Mouse (Mus musculus) cerebellum, adult 18-20 months (tissue): ENCODE data around the gene Ddx54.
A peak's percentile ranks its signal among the peaks of the same experiment; 100 is the strongest.

Experiments
- DNase-seq, 2 experiments: peaks; one replicate each; pipeline ENCODE4 v3.0.0; 2021

Gene Ddx54

DNA sequence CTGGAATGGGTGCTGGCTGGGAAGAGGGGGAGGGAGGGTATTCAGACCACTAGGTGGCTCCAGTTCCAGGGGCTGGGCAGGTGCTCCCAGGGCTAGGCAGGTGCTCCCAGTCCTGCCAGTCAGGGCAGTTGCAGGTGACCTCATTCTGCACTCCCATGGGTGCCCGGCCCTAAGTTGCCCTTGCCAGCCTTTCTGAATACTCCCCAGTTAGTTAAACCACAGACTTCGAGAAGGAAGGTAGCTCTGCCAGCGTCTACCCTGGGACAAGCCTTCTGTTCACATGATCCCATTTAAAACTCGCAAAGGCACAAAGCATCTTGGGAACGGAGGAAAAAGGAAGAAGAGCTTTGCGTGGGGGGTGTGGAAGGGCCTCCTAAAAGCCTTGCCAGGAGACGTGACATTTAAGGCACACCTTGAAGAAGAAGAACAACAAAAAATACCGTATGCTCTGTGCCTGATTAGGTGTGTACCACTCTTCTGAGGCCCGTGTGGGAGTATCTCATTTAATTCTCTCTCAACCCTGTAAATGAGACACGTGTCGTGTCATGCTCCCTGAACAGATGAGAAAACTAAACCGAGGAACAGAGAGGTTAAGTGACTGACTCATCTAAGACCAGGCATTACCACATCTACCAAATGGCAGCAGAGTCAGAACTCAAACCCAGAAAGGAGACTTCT, 35.4 kb downstream of the Ddx54 start:
- peak in 1 of 2 experiments; percentile 21 for DNase-seq

DNA sequence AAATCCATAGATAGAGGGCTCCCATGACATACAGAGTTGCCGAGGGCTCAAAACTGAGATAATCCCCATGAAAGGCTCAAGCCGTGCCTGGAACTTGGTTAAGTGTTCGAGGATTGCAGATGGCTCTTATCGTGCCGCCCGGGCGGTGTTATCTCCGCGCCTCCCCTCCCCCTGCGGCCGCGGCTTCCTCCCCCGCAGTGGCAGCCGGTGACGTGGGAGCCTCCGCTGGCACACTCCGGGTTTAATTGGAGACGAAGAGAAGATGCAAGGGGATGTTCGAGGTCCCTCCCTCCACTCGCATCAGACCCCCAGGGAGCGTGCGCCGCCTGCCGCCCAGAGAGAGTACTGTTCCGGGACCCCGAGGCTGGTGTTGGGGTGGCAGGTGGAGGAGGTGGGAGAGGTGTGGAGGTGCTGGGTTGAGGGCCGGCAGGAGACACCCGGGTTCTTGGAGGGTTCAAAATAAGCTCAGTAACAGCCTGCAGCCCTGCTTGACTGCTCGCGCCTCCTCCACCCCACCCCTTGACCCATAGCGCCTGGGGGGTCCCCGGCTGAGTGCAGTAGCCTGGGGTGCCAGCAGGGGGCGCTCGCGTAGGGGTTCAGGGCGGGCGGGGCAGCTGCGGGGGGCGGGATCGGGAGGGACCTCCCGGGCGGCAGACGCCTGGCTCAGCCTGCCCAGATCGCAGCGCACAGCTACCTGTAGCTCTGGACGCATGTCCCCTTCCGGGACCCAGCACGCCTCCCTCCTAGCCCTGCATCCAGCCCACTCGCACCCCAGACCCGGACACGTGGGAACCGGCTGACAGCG, 36.2 kb downstream of the Ddx54 start, which contains the start of gene Rasal1:
Gene Rasal1 (plus strand): TSS at position 244 of the 805 bp plus-strand sequence.
- DNase-seq: peak; percentile 42 to 60

DNA sequence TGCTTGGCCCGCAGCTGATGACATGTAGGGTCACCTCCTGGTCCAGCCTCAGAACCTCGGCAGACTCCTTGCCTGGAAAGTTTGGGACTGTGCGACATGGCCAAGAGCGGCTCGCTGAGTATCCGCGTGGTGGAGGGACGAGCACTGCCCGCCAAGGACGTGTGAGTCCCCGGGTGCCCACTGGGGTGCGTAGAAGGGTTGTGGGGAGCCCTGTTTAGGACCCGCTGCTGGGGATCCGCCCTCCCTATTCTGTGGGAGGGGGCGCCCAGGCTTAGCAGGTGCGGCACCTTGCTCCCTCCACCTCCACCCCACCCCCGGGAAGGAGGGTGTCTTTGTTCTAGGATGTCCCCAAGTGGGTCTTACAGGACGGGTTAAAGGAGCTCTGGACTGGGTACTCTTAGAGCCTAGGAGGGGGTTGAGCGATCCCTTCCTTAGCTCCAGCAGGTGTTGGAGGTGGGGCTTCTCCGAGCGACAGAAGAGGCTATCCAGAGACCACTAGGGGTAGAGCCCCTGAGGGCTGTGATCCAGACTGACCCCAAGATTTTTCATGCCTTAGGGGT, 36.9 kb downstream of the Ddx54 start:
- peak in 1 of 2 experiments; percentile 21 for DNase-seq

DNA sequence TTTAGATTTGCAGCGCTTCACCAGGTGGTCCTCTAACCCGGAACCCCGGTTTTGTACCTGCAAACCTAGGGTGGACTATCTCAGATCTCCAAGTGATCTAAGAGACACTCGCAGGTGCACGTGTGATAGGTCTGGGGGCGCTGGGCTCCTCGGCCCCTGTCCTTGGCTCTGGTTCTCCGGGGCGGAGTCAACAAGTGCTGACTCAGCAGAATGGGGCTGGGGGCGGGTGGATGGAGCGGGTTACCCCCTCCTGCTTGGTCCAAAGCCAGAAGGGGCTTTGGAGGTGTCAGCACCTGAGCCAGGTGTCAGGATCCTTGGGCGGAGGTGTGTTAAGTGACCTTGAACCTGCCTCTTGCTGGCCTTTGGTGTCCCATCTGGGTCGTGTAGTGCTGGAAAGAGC, 37.4 kb downstream of the Ddx54 start:
- DNase-seq: no peak

DNA sequence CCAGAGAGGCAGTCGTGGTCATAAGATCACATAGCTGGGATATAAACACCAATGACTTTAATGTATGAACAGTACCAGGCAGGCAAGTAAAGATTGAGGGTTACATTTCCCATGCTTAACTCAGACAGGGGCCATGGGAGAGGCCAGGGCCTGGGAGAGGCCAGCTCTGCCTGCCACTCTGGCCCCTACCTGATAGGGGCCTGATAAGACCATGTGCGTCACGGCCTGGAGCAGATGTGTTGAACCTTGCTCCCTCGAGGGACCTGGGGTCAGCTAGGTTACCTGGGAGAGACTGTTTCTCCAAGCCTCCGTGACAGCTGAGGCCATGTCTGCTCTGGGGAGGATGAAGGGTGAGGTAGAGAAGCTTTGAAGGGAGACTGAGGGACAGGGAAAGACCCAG, 38.7 kb downstream of the Ddx54 start:
- no peak for DNase-seq

DNA sequence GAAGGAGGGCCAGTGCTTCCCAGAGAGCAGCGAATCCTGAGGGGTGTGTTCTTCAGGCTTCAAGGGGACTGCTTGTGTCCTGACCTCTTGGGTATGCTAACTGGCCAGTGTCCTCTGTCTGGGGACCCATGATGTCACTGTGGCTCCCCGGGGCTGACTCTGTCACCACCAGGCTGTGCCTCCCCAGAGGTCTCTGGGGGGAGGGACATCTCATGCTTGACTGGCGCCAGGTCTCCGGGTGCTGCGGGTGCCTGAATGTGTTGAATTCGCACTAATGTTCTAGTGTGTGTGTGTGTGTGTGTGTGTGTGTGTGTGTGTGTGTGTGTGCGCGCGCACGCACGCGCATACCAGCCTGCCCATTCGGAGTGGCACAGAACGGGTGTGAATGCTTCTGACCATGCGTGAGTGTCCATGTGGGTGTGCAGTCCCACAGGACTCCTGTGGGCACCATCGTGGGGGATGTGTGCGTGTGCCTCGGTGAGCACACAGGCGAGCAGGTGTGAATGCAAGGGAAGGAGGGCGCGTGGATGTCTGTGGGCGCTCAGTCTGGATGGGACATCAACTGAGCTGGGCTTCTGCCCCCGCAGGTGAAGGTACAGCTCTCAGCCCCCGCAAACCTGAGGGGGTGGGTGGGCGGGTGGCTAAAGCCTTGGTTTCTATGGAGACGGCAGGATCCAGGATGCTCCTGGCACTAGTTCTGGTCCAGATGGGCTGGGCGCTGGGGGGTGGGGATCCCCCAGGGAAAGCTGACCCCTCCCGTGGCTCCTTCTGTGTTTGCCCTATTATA, 40.6 kb downstream of the Ddx54 start:
- DNase-seq: no peak

DNA sequence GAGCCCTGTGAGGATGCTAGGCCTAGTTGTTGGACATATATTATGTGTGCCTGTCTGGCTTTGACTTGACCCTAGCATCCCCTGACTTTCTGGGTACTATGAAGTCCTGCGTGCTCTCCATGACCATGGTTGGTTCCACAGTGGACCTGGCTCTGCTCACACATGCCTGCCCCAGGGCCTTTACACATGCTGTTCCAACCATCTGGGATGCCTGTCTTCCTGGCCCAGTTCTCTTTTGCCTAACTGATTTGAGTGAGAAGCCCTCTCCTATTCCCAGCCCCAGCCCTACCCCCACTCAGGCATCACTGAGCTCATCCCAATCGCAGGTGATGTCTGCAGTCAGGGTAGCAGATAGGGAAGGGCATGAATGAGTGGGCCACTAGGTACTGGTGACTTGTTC, 41.3 kb downstream of the Ddx54 start:
- peak in 1 of 2 experiments; percentile 13 for DNase-seq

DNA sequence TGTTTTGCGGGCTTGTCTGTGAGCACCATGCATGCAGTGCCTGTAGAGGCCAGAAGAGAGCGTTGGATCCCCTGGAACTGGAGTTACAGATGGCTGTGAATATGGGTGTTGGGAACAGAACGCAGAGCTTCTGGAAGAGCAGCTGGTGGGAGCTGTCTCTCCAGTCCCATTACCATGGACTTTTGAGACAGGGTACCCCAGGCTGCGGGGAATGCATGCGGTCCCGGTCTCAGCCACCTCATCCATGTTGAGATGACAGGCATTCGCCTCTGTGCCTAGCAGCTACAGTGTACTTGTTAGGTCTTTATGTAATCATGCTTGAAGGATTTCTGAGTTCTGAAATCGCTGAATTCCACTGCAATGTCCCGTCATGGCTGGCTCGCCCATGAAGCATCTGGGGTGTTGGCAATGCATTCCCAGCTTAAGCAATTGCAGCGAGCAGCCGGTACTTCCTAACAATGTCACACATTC, 43.8 kb downstream of the Ddx54 start:
- DNase-seq: no peak

DNA sequence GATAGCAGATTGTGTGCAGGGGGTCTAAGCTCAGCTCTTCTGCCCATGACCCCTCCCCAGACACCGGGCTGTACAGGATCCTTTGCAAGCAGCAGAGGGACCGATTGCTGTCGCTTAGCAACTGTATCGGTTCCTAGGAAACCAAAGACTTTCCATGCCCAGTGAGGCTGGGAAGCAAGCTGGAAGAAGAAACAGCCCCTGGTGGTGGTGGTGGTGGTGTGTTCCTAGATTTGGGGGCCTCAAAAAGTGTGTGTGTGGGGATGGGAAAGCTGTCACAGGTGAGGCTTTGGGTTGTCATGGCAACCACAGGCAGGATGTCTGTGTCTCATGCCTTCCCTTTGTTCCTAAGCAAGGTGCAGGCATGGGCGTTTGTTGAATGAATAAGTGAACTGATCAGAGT, 48.3 kb downstream of the Ddx54 start:
- DNase-seq: no peak

DNA sequence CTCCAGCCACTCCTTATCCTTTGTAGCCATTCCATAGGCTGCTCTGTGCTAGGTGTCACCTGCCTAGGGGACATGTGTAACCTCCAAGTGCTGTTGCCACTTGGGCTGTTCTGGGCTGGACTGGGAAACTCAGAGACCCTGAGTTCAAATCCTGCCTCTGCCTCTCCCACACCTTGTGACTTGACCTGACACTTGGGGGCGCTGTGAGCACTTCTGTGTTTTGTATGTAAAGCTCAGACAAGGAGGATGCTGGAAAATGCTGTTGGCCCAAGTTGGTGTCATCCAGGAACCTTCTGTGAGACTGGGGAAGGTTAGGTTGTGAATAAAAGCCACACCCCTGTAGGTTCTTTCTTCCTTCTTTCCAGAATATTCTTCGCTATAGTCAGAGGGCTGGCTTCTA, 52.3 kb downstream of the Ddx54 start:
- DNase-seq: no peak

DNA sequence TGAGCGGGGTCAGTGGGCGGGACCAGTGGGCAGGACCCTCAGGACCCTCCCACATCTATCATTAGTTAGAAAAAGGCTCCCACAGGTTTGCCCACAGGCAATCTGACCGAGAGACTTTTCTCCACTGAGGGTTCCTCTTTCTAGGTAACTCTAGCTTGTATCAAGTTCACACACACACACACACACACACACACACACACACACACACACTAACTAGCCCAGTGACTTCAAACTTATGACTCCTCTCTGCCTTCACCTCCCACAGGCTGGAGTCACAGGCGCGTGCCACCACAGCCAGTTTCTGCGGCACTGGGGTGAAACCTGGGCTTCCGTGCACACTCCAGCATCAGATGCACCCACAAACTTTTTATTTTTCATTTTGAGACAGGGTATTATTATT, 56.2 kb downstream of the Ddx54 start:
- DNase-seq: no peak

DNA sequence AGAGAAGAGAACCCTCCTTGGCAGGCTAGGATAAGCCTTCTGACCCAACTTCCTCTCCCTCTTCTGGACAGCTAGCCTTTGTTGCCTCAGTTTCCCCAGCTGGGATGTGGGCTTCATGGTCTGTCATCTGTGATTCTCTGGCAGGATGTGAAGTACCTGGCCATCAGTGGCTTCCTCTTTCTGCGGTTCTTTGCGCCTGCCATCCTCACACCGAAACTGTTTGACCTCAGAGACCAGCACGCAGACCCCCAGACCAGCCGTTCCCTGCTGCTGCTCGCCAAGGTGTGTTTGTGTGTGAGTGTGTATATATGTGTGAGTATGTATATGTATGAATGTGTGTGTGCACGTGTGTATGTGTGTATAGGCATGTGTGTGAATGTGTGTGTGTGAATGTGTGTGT, 57.6 kb downstream of the Ddx54 start:
- no peak for DNase-seq

DNA sequence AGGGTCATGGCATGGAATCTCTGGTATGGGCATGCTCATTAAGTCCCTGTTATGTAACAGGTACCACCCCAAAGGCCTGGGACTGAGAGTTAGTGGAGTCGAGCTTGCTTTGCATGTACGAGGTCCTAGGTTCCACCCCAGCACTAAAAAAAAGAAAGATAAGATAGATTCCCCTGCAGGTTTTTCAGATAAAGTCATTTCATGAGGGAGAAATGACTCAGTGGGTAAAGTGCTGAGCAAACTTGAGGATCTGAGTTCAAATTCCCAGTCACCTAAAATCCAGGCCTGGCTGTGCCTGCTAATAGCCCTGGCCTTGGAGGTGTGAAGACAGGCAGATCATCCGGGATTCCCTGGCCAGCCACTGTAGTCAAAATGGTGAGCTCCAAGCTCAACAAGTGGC, 59.3 kb downstream of the Ddx54 start:
- DNase-seq: no peak

DNA sequence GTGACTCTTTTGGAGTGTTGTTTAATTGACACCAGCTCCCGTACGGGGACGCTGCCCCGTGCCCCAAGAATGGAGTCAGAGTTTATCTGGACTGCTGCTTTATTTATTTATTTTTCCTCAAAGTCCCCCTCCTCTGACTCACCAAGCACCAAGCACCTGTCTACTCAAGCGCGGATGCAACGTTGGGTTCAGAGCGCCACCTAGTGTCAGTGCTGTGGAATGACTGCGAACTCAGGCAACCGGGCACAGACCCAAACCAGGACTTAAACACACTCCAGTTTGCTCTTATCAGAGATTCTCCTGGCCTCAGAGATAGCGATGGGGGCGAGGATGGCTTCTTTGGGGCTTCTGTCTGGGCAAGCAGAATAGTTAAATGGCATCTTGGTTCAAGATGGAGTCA, 61.1 kb downstream of the Ddx54 start:
- DNase-seq: peak; percentile 71 to 80

DNA sequence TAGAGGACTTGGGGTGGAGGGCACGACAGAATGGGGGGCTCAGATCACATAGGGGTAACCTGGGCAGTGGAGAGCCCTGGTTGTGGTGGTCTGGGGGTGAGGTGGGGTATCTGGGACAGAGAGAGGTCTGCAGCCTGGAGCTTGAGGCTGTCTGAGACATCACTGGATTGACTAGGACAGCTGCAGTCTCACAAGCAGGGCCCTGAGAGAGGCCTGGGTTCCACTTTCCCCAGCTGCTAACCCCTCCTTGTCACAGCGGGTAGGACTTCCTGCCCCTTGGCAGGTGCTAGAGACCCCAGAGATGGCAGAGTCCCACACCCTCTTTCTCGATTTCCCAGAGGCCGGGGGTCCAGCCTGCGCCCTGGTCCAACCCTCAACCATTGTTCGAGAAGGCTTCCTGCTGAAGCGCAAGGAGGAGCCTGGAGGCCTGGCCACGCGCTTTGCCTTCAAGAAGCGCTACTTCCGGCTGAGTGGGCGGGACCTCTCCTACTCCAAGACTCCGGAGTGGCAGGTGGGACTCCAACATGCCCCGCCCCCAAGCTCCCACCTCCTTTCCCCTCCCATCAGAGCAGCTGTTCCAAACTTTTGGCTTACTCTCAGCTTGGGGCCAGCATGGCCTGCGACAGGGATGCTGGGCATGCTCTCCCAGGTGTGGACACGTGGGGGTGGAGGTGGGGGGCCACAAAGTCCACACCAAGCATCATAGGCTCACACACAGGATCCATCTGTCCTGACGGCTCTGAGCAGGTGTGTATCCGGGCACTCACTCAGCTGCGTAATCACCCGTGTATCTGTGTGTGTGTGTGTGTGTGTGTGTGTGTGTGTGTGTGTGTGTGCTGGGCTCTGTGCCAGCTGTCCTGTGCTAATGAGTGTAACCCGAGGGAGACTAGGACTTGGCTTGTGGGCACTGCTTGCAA, 61.9 kb downstream of the Ddx54 start:
- DNase-seq: no peak

DNA sequence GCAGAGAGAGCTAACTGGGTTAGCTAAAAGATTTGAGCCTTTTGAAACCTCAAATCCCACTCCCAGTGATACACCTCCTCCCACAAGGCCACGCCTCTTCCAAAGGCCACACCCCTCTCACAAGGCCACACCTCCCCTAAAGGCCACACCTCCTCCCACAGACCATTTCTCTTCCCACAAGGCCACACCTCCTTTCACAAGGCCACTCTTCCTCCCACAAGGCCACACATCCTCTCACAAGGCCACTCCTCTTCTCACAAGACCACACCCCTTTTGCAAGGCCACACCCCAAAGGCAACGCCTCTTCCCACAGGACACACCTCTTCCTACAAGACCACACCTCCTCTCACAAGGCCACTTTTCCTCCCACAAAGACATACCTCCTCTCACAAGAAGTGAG, 65.0 kb downstream of the Ddx54 start:
- DNase-seq: no peak
